Mouse (Mus musculus): ENCODE measurements around the gene Pold4.
A peak's percentile ranks its signal among the peaks of the same experiment; 100 is the strongest.

The Pold4 gene

GRCm38 (mm10) chr19:4268566-4269361 is 37.1 kb downstream of the Pold4 start, which contains the start of gene Ssh3:
Gene Ssh3, minus strand, starts transcription at chr19:4269180.
- no peak for DNase-seq (ENCODE audit: low read depth, low spot score)

DNA sequence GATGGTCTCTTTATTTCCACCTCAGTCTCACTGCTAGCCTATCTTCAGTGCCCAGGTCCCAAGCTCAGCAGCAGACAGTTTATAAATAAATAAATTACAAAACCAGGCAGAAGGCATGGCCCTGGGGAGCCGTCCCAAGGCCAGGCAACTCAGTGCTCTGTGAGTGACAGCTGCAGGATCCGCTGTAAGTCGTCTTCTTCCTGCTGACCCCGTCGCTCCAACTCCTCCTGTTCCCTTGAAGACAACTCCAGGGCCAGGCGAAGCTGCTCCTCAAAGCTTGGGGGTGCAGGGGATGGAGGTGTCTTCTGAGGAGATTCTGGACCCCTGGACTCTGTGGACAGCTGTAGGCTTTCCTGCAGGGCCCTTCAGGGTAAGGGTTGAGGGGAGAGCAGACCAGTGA is 38.5 kb downstream of the Pold4 start:
- no peak for DNase-seq (ENCODE audit: low read depth, low spot score)

GRCm38 (mm10) chr19:4270972-4271371 is 39.3 kb downstream of the Pold4 start:
- DNase-seq (ENCODE audit: low read depth, low spot score), result no peak

GRCm38 (mm10) chr19:4279487-4279886 is 47.8 kb downstream of the Pold4 start:
- peak; percentile 61 for DNase-seq (ENCODE audit: low read depth, low spot score)

GRCm38 (mm10) chr19:4280425-4280824 is 48.7 kb downstream of the Pold4 start:
- DNase-seq (ENCODE audit: low read depth, low spot score), result no peak

DNA sequence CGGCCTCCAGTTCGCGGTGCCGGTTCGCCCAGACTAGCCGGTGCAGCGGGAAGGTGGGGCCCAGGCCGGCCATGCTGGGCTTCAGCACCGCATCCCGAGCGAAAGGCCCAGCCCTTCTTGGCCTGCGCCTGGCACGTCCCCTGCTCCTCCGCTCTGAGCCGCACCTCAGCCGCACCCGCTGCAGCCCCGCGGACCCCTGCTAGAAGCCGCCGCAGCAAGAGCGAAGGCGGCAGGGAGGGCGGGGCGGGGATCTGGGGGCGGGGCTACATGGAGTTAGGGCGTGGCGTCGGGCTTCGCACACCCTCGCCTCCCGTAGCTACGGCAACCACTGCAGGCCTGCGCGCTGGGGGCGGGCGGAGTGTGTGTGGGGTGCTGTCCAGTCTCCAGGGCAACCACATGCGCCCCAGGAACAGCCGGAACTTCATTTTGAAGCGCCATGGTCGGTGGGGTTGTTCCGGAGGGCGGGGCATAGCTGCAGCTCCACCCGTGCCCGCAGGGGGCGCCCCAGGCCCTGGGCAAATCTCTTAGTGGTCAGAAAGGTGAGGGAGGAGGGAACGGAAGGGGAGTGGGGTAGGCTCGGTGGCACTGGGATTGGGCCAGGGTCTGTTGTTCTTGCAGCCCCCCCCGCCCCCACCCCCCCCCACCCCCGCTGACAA is 51.3 kb downstream of the Pold4 start, which contains the start of gene Ankrd13d:
Gene Ankrd13d (minus strand): TSS at position 240 of the 656 bp plus-strand sequence.
- peak; percentile 84 for DNase-seq (ENCODE audit: low read depth, low spot score)
